Mouse (Mus musculus) gastrocnemius, postnatal 25 days (tissue): ENCODE results near the gene Eif4a1. TPM values are rescaled to one million over a fixed set of nuclear protein-coding genes. Genes with fewer than 3 reads are reported as not detected.
"Not testable (repeated sequence)": the region's sequence is repeated elsewhere in the genome, so short reads cannot be mapped to it uniquely, and the experiment has no call there.

ENCODE experiments used
- DNase-seq: peaks from one replicate; pipeline ENCODE4 v3.0.0; 2022
- microRNA-seq, 2 experiments: library from miRNA; unstranded; fragments of <30 nt; microRNA quantifications; one replicate each; pipeline ENCODE4 v1.2.0; 2021; ENCODE audit warnings: borderline replicate concordance in 2 of 2
- total RNA-seq, 2 experiments: library from RNA; stranded (reverse); gene quantifications; 1 replicate in 1 of 2; 2 replicates in 1 of 2; pipeline ENCODE4 v1.2.3; 2021

Eif4a1 gene
- total RNA-seq, 2 experiments from 2014 or later: 99.8 to 102 TPM

DNA sequence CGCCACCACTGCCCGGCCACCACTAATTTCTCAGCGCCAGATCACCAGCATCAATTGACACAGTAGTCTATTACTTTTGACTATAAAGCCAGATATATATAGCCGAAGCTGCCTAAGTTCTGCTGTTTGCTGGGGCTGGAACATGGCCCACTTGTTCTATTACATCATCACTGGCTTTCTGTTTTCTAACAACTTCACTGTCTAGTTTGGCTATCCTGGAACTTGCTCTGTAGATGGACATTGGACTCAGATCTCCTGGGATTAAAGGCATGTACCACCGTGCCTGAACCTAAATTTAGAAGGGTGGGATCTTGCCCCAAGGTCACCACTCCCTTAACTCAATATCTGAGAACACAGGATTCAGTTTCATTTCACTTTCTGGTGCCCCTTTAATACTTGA lies 26.4 kb downstream of the Eif4a1 start:
- no peak for DNase-seq

DNA sequence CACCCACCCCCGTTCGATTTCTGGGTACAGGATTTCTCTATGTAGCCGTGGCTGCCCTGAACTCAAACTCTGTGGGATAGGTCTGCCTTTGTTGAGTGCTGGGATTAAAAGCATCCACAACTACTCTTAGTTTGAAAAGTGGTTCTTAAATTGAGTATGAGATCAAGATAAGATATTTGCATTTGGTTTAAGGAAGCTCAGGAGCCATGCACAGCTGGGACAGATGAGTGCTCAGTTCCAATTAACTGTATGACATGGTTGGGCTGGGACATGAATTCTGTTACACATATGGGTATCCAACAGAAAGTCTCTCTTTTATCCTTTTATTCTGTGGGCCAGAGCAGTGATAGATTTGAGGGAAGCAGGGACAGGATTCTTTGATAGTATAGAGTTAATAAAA lies 36.8 kb downstream of the Eif4a1 start:
- DNase-seq: no peak

DNA sequence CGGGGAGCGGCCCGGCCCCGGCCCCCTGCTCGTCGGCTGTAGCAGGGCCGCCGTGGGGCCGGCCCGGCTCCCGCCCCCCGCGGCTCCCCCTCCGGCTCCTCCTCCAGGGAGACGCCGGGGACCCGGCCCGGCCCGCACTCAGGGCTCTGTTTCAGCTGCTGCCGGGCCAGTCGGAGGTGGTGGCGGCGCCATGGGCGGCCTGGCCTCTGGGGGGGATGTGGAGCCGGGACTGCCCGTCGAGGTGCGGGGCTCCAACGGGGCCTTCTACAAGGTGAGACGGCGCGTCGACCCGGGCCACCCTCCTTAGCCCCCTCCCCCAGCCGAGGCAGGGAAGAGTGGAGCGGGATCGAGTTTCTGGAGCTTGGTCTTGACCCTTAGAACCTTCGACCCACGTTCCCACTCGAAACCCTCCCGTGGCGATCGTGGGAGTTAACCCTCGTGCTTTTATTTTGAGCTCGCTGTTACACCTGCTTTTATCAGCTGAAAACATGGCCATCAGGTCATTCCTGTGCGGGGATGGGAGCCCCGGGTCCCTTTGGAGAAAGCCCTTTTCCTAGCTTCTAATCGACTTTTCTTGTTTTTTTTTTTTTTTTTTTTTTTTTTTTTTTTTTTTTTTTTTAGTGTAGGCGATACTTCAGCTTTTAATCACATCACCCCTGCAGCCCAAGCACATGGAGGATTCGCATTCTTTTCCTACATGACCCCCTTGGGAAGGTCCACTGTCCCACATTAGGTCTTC lies 38.9 kb downstream of the Eif4a1 start:
- DNase-seq: no peak

DNA sequence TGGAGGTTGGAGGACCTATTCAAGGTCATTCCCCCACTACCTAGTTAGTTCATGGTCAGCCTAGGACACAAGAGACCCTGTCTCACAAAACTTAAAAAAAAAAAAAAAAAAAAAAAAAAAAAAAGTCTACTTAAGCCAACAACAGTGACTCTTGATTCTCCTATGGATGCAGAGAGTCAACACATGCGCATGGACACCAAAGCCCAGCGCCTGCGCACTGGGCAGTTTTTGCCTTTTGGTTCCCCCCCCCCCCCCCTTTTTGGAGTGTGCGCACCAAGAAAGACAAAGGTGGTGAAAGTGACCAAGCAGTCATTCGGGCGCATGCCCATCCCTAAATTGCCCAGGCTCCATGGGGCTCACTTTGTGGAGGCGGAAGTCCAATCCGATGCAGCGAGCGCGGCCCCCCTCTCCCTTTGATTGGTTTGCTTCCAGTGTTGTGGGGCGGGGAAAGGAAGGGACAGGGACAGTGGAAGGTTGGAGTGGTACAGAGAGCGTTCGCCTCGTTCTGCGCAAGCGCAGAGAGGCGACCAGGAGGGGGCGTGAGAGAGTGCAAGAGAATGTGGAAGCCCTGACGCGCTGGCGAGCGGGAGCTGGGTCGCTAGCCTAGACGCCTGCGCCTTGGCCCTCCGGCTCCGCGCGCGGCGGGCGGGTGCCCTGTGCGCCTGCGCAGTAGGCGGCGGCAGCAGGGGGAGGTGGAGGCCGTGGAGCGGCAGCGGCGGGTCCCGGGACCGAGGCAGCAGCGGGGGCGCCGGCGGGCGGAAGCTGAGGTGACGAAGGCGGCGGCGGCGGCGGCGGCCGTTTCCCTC lies 39.7 kb downstream of the Eif4a1 start, which contains the start of gene Fxr2:
Gene Fxr2 (plus strand): TSS at position 707 of the 806 bp plus-strand sequence.
- DNase-seq: peak; percentile 100

DNA sequence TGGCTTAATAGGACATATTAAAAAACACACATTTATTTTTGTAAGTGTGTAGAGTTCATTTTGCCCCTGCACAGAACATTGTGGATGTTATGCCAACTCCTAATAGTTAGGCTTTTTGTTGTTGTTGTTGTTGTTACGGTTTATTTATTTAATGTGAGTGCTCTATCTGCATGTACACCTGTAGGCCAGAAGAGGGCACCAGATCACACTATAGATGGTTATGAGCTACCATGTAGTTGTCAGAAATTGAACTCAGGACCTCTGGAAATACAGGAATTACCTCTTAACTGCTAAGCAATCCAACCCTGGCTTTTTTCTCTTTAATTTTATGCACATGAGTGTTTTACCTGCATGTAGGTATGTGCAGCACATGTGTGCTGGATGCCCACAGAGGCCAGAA lies 42.4 kb downstream of the Eif4a1 start:
- DNase-seq: no peak

DNA sequence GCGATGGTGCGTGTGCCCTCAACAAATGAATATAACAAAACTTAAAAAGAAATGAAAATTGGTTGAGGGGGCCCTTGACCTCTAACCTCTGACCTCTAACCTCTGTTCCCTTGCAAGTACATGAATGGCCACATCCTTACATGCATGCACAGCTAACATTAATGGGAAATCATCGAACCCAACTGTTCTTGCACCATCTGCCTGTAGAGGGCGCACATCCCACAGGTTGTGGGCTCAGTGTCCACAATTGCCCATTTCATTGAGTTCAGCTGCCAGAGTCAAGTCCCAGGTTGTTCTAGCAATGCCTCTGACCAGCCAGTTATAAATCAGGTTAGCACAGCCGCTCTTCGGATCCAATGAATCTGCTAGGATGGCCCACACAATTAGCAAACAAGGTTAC lies 43.9 kb downstream of the Eif4a1 start:
- peak; percentile 46 for DNase-seq

DNA sequence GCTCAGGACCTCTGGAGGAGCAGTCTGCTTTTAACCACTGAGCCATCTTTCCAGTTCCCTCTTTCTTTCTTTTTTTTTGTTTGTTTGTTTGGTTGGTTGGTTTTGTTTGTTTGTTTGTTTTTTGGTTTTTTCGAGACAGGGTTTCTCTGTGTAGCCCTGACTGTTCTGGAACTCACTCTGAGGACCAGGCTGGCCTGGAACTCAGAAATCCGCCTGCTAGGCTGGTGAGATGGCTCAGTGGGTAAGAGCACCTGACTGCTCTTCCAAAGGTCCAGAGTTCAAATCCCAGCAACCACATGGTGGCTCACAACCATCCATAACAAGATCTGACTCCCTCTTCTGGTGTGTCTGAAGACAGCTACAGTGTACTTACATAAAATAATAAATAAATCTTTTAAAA lies 47.9 kb downstream of the Eif4a1 start:
- not testable (repeated sequence) for DNase-seq

DNA sequence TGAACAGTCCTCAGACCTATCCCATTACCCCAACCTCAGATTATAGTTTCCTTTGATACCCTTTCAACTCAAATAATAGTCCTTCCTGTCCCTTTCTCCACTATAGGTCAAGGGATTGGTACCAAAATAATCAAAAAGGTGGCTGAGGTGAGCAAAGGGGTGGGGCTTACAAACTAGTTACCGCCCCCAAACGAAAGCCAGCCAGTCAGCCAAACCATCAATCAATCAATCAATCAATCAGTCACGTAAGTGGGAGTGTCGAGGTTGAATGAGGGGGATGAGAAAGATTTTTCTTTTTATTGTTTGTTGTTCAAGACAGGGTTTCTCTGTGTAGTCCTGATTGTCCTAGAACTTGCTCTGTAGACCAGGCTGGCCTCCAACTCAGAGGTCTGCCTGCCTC lies 49.2 kb downstream of the Eif4a1 start:
- no peak for DNase-seq

DNA sequence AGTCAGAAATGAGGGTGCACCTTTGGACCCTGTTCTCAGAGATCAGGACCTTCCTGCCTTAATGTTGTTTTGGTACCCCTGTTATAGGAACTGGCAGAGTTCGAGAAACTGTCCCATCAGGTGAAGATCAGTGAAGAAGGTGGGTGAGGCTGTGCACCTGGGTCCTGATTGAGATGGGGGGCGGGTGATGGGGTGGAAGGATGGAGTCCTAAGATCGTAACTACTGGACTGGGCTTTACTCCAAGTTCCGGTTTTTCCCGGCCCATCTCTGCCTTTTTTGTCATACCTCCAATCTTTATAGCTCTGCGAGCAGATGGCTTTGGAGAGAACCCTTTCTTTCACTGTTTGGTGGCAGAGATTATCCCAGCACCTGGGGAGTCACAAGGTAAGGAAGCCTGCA lies 49.8 kb downstream of the Eif4a1 start:
- DNase-seq: no peak

DNA sequence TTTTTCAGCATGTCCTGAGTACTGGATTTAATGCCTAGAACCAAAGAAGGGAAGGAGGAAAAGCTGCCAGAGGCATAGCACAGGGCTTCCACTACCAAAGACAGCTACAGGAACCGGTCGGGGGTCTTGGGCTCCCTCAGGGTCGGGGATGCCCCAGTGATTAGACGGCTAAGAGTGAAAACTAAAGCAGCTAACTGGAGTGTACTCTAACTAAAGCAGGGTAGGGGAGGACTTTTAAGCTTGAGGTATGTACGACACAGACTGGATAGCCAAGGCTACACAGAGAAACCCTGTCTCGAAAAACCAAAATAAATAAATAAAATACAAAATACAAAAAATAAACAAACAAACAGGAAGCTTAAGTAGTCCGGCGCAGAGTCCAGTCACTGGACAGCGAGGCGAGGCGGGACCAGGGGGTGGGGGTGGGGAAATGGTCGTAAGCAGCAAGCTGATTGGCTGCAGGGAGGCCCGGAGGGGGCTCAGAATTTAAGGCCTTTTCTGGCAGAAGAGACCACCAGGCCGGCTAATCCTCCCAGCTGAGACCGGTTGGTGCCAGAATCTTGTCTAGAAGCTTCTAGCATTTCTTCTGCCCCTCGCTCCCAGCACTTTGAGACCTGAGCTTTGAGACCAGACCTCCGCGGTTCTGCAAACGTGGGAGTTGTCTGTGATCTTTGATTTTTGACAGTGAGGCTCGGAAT lies 50.5 kb downstream of the Eif4a1 start, which contains the start of gene Sat2:
Gene Sat2 (plus strand): TSS at position 454 of the 698 bp plus-strand sequence.
- peak; percentile 64 for DNase-seq

DNA sequence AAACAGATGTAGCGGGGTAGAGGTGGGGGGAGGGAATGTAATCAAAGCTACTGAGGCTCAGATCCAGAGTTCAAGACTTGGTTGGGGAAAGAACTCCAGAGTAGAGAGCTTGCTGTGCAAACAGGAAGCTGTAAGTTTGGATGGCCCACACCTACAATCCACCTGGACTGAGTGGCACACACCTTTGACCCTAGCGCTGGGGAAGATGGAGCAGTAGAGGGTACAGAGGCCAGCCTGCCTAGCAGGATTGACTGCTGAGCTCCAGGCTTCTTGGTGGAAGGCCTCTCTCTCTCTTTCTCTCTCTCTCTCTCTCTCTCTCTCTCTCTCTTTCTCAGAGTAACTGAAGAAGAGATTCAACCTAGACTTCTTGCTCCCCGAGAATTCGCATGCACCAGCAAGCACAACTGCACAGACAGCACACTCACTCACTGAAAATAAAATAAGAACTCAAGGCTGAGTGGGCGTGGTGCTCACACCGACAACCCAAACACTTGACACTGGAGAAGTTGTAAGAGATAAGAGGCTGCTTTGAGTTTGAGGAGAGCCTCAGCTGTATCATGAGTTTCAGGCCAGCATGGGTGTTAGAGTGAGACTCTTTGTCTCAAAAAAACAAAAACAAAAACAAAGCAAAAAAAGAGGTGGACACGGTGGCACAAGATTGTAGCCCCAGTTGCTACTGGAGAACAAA lies 51.7 kb downstream of the Eif4a1 start:
- no peak for DNase-seq

DNA sequence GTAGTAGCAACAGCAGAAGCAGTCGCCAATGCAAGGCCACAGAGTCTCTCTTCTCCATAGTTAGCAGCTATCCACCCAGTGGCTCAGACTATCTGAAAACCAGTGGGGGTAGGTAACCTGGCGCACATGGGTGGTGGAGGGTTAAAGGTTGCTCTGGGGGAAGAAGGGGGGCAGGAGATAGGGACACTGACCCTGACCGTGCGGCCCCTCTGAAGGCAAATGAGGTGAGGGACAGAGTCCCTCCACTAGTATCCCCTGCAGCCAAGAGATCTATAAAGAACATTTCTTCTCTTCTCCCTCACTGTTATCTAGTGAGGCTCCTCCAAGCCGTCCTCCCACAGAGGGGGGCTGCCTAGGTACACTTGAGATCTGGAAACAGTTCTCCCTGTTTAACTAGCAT lies 54.4 kb downstream of the Eif4a1 start, which contains the start of gene Shbg:
Gene Shbg (minus strand): TSS at position 101 of the 400 bp plus-strand sequence.
- no peak for DNase-seq

Small RNA genes within 50 kb of the gene (microRNA-seq; reads per million reads assigned to microRNA genes)
- gene Mir1934 (0.79 to 2.9 reads per million in 2 experiments), gene Mir467f (0 reads per million in 2 experiments)

Other genes starting within 250 kb of the Eif4a1 start
- under 1 TPM; 0.03 to 0.48 TPM for gene Dnah2, start 123.3 kb downstream of the Eif4a1 start, total RNA-seq
- gene Efnb3, start 112.2 kb downstream of the Eif4a1 start, total RNA-seq: under 1 TPM; 0.35 to 0.69 TPM
- 1 to 10 TPM; 3.4 to 3.7 TPM for gene Wrap53, start 92.2 kb downstream of the Eif4a1 start, total RNA-seq
- 10 to 100 TPM; 12.2 to 12.7 TPM for gene Trp53, start 92.1 kb downstream of the Eif4a1 start, total RNA-seq
- gene Atp1b2, start 66.5 kb downstream of the Eif4a1 start, total RNA-seq: 100 to 1,000 TPM; 365 to 378 TPM
- gene Shbg, start 54.5 kb downstream of the Eif4a1 start, total RNA-seq: under 1 TPM in 1 of 2 experiments, not detected in 1; 0.62 TPM
- 1 to 10 TPM; 2.3 to 2.8 TPM for gene Sat2, start 50.4 kb downstream of the Eif4a1 start, total RNA-seq
- gene Fxr2, start 39.4 kb downstream of the Eif4a1 start, total RNA-seq: 10 to 100 TPM; 76.0 to 77.1 TPM
- not detected for gene Sox15, start 17.1 kb downstream of the Eif4a1 start, total RNA-seq
- 10 to 100 TPM in 1 of 2 experiments, 1 to 10 TPM in 1; 6.6 to 10.0 TPM for gene Mpdu1, start 9.8 kb downstream of the Eif4a1 start, total RNA-seq
- gene Cd68, start 6.3 kb downstream of the Eif4a1 start, total RNA-seq: 1 to 10 TPM; 1.3 to 9.1 TPM
- gene Senp3, start 9.7 kb upstream of the Eif4a1 start, total RNA-seq: 10 to 100 TPM; 19.1 to 23.5 TPM
- 1 to 10 TPM in 1 of 2 experiments, under 1 TPM in 1; 0.67 to 1.5 TPM for gene Tnfsf13, start 13.4 kb upstream of the Eif4a1 start, total RNA-seq
- 10 to 100 TPM in 1 of 2 experiments, 1 to 10 TPM in 1; 8.3 to 11.6 TPM for gene Tnfsf12, start 23.4 kb upstream of the Eif4a1 start, total RNA-seq
- 1 to 10 TPM in 1 of 2 experiments, under 1 TPM in 1; 0.87 to 2.1 TPM for gene Tnfsfm13, start 23.7 kb upstream of the Eif4a1 start, total RNA-seq
- gene Polr2a, start 86.2 kb upstream of the Eif4a1 start, total RNA-seq: 10 to 100 TPM; 24.7 to 27.5 TPM
- not detected for gene Slc35g3, start 89.5 kb upstream of the Eif4a1 start, total RNA-seq
- gene Zbtb4, start 93.5 kb upstream of the Eif4a1 start, total RNA-seq: 10 to 100 TPM; 23.0 to 28.1 TPM
- gene Chrnb1, start 123.5 kb upstream of the Eif4a1 start, total RNA-seq: 10 to 100 TPM; 36.2 to 53.1 TPM
- gene Fgf11, start 129.4 kb upstream of the Eif4a1 start, total RNA-seq: 1 to 10 TPM; 6.3 to 6.7 TPM
- under 1 TPM; 0.18 to 0.35 TPM for gene Tmem102, start 133.2 kb upstream of the Eif4a1 start, total RNA-seq
- gene Gm39566, start 142.9 kb upstream of the Eif4a1 start, total RNA-seq: not detected
- not detected for gene Spem2, start 146.0 kb upstream of the Eif4a1 start, total RNA-seq
- gene Spem1, start 149.8 kb upstream of the Eif4a1 start, total RNA-seq: not detected
- gene Nlgn2, start 165.4 kb upstream of the Eif4a1 start, total RNA-seq: 1 to 10 TPM; 3.1 to 3.9 TPM
- 100 to 1,000 TPM; 126 to 144 TPM for gene Tmem256, start 166.1 kb upstream of the Eif4a1 start, total RNA-seq
- gene Plscr3, start 174.0 kb upstream of the Eif4a1 start, total RNA-seq: 10 to 100 TPM; 10.8 to 13.7 TPM
- gene Tnk1, start 186.3 kb upstream of the Eif4a1 start, total RNA-seq: under 1 TPM in 1 of 2 experiments, not detected in 1; 0.11 TPM
- not detected for gene Tmem95, start 205.6 kb upstream of the Eif4a1 start, total RNA-seq
- 1 to 10 TPM; 1.7 to 2.2 TPM for gene Kctd11, start 209.0 kb upstream of the Eif4a1 start, total RNA-seq
- under 1 TPM; 0.26 to 0.38 TPM for gene Acap1, start 223.1 kb upstream of the Eif4a1 start, total RNA-seq
- gene 2810408A11Rik, start 228.6 kb upstream of the Eif4a1 start, total RNA-seq: not detected
- 10 to 100 TPM; 25.4 to 26.0 TPM for gene Neurl4, start 228.6 kb upstream of the Eif4a1 start, total RNA-seq
- 10 to 100 TPM; 34.6 to 35.2 TPM for gene Gps2, start 241.5 kb upstream of the Eif4a1 start, total RNA-seq
- 100 to 1,000 TPM; 417 to 422 TPM for gene Eif5a, start 249.5 kb upstream of the Eif4a1 start, total RNA-seq